Mouse (Mus musculus) erythroblast, embryonic 14.5 days (primary cell): ENCODE results near the gene Paics.

ENCODE experiments used
- GATA1 ChIP-seq: IDR thresholded peaks from 2 replicates; pipeline ENCODE4 v1.6.1; 2012; ENCODE audit warnings: low read length, inconsistent platforms, mixed read lengths
- TAL1 ChIP-seq: IDR thresholded peaks from 3 replicates; pipeline ENCODE4 v1.6.1; 2012; ENCODE audit warnings: low read length, inconsistent platforms, mixed read lengths

DNA sequence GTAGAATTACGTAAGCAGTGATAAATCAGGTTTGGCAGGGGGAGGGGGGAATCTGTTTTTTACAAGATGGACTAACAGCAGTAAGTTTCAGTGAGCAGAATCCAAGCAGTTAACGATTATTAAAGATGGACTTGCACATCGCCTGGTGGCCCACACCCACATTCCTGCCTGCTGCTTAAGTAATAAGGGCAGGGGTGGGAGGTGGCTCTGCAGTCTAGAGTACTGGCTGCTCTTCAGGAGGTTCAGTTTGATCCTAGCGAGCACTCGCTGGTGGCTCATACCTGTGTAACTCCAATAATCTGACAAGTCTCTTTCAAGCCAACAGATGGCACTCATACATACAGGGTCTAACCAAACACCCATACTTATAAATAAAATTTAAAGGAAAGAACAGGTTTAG is 8.5 kb downstream of the Paics start:
- TF ChIP-seq GATA1 = no peak
- TF ChIP-seq TAL1 = no peak
